Mouse (Mus musculus): Measurements from ENCODE around the gene Ccl2. TPM values are rescaled to one million over a fixed set of nuclear protein-coding genes. Genes with fewer than 3 reads are reported as not detected.

Ccl2 gene
- polyA plus RNA-seq, 2 experiments from 2014 or later = not detected

DNA sequence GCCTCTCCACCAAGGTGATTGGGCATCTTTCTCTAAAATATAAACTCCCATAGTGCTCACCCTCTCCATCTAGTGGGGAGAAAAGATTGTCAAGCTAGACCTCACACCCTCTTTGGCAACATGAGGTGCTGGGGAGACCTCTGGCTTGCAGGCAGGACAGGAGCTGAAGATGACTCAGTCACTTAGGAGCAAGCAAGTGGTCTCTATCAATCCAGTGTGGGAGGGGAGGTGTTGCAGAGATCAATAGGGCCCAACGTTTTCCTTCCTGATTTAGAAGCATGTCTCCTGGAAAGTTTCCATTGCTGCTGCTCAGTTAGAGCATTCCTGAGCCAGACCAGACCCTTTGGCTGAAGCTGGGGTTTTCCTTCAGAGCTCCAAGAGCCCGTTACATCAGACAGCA lies 3.2 kb downstream of the Ccl2 start, which contains the start of gene Gm17268:
TSS of gene Gm17268 (minus strand) at position 28 of the 400 bp plus-strand sequence.
- ATAC-seq = no peak

DNA sequence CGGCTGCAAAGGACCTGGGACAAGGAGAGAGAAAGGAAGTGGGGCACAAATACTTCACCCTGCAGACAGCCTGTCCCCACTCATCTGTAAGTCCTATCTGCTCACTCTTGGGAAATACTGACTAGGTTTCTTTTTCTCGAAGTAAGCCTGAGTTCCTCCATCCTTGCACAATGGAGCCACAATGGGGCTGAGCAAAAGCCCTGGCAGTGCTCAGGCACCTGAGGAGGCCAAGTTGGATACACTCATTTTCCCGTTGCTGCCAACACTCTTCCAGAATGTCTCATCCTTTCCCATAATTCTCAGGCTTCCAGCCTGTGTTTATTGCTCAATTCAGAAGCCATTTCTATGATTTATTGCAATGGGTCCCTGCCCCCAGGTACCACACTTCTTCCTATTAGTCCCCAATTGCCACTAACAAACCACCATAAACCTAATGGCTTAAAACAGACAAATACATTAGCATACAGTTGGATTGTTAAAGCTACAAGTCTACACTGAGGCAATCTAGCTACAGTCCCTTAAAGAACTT lies 3.8 kb downstream of the Ccl2 start:
- no peak for ATAC-seq

DNA sequence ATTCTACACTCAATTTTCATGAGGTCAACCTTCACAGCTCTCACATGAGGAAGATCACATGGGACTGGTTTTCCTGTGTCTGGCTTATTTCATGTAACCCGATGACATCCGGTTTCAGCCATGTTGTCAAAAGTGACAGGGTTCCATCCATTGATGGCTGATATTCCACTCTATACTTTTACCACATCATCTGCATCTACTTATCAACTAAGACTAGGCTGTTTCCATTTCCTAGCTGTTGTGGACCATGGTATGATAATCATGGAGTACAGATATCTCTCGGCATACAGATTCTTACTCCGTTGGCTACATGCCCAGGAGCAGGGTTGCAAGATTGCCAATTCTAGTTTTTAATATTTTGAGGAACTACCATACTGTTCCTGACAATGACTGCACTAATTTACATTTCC lies 6.3 kb downstream of the Ccl2 start:
- no peak for ATAC-seq

DNA sequence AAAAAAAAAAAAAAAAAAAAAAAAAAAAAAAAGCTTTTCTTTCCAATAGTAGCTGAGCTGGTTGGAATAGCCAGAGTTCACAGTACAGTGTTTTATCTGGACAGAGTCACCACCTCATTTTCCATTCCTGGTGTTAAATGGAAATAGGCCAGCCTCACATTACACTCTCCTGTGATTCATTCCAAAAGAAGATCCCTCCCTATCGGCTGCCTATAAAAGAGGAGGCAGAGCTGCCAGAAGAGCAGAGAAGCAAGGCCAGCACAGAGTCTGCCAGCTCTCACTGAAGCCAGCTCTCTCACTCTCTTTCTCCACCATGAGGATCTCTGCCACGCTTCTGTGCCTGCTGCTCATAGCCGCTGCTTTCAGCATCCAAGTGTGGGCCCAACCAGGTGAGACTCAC lies 10.1 kb downstream of the Ccl2 start, which contains the start of gene Ccl7:
TSS of gene Ccl7 (plus strand) at position 242 of the 400 bp plus-strand sequence.
- ATAC-seq = no peak

DNA sequence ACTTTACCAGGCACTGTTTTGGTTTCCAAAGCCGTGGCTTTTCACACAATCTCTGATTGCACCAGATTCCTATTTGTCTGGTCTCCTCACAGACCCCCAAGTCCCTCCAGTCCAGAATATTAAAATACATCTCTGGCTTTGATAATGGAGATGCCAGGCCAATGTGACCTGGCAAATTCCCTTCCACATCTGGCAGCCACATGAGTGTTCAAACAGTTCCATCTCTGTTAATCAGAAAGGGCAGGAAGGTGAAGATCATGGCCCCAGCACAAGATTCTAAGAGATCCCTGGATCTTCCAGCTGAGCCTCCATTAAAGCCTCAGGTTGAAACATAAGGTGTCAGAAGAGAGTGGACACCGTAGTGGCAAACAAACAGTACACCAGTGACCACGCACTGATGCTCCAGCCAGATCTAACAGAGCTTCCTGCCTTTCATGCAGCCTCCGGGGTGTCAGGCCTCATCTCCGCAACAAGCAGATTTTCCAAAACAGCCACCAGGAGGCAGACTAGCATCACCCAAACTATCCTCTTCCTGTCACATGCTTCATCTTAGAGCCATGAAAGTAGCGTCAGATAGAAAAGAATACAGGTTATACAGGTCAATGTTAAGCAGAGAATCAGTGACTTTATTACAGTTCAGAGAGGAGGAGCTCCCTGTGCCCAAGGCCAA lies 12.5 kb downstream of the Ccl2 start:
- ATAC-seq = peak; percentile 63

DNA sequence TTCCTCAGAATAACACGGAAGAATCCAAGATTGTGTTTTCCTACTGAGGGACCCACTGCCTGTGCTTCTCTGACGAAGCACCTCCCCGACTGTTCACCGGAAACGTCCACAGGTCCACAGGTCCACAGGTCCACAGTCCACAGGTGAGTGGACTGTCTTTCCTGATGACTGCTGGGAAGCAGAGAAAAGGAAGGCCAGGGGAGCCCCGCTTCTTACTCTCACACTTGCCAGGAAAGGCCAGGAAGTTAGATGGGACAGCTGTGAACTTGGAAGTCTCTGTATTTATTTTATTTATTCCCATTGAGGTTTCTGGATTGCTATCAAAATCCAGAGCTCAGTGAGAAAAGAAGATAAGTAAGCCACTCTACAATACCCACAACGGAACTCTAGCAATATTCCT lies 18.5 kb downstream of the Ccl2 start:
- ATAC-seq = no peak

DNA sequence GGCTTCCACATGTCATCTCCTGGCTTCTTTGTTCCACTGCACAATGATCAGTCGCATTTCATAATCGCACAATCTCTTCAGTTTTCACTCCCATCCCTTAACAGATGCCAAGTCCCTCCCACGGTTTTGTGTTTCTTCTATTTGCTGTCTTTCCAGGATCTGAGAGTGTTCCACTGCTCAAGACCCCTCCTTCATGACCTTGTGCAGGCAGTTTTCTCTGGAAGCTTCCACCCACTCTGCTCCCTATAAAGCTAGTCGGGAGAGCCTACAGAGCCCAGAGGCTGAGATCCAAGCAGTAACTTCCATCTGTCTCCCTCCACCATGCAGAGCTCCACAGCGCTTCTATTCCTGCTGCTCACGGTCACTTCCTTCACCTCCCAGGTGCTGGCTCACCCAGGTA lies 22.3 kb downstream of the Ccl2 start, which contains the start of gene Ccl11:
TSS of gene Ccl11 (plus strand) at position 178 of the 400 bp plus-strand sequence.
- ATAC-seq = no peak

DNA sequence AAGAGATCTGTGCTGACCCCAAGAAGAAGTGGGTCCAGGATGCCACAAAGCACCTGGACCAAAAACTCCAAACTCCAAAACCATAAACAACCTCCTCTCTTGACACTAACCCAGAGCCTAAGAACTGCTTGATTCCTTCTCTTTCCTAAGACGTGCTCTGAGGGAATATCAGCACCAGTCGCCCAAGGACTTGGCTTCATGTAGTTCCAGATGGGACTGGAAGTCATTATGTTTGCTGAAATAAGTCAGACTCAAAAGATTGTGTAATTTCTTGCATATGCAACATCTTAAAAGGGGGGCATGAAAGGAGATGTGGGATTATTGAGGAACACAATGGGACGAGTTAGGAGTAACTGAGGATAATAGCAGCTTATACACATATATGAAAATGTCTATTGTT lies 26.9 kb downstream of the Ccl2 start:
- ATAC-seq = no peak

DNA sequence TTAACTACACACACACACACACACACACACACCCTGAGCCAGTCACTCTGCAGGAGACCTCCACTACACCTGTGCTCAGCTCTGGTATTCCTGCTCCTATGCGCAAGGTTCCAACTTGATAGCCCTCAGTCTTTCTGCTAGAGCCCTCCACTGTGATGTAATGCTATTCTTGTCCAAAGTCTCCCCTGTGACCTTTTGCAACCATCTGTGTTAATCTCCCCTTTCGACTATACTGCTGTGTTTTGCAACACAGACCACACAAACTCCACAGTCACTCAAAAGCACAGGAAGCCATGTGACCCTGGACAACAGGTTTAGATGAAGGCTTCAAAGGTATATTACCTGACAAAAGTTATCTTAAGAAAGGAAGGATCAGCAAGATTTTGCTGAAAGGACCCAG lies 28.1 kb downstream of the Ccl2 start:
- ATAC-seq = no peak

DNA sequence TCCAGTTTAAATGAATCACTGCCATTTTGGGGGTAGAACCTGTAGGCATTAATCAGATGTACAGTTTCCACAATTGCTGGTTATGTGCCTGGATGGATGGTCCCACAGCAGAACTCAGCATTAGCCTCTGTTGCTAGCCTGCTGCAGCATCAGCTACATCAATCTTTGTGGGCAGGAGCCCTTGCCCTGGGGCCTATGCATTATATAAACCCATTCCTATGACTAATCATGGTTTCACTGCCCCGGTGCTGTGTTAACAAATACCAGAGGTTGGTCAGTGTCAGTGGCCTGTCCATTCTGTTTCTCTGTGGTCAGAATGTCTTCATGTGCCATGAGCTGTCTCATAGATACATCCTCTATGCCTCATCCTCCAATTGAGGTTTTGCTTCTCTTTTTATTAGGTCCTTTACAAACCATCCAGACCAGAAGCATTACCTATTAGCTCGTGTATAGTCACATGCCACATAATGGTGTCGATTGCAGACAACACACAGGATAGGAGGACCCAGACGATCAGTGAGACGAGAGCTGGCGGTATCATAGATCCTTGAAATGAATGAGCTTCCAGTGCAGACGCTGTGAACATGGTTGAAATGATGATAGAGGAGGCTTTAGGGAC lies 31.7 kb downstream of the Ccl2 start:
- no peak for ATAC-seq

DNA sequence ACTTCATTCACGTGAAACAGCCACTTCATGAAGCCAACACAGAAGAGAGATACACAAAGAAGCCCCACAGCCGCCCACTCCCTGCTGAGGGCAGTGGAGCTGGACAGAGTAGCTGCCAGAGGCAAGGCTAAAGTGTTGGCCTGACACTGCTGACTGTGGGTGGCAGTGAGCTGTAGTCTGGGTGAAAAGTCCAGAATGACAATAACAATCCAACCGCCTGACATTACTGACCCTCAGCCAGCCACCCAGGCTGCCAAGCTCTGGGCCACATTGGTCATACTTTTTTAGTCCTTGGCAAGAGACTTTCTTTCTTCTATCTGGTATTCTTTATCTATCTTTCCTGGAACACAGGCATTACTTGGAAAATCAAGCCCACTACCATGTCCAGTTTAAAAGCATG lies 35.7 kb downstream of the Ccl2 start:
- no peak for ATAC-seq

DNA sequence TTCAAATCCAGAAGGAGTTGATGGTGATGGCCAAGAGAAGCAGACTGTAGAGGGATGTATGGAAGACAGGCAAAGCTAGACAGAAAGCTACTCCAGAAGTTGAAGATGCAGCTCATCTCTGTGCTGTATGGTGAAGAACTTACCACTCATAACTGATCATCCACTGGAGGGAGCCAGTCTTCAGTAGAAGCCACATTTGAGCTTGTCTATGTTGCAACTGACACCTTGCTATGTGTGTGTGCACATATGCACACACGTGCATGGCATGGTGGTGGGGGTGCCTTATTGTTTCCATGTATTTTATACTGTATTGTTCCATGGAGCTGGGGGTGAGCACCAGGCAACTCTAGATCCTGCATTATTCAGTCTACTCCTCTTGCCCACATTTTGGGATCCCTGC lies 37.0 kb downstream of the Ccl2 start:
- ATAC-seq = no peak

DNA sequence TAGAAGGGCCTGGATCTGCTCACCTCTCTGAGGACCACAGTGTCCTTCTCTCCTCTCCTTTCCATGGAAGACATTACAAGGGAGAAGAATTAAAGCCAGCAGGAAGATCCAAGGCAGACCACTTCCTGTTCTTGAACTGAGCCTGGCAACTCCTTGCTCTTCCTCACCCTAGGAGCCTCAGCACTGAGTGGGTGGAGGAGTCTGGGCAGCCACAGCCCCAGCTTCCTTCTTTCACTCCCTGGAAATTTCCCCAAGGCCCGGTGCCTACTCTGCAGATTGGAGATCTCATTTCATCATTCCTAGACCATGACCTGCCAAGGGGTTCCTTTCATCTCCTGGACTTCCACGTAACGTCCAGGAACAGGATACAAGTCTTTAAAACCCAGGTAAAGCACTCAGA lies 37.6 kb downstream of the Ccl2 start:
- no peak for ATAC-seq

DNA sequence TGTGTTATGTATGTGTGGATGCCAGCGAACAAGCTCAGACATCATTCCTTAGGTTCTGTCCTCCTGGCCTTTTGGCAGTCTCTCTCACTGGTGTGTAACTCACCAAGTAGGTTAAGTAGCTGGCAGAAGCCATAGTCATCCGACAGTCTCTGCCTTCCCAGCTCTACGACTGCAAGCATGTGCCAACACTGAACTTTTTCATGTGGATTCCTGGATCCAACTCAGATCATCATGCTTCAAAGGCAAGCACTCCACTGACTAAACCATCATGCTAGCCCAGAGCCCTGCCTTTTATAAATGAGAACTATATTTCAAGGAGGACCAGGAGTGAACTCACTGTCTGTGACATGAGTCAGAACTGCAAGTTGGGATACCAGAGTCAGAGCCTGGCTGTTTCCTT lies 38.3 kb downstream of the Ccl2 start:
- no peak for ATAC-seq

DNA sequence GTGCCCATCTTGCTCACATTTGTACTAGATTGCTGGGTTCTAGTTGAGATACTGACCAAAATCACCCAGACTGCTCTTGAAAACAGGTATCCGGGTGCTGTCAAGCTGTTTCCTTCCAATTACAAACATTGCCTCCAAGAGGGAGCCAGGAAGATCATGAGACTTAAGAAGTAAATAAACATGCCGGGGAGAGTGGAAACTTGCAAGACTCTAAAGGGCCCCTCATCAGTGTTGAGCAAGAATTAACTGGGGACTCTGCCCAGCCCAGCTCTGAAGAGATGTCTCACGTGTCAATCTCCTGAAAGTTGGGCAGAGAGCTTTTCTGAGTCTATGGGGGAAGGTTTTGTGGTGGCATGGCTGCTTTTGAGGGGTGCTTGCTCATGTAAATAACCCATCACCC lies 41.7 kb downstream of the Ccl2 start:
- no peak for ATAC-seq

DNA sequence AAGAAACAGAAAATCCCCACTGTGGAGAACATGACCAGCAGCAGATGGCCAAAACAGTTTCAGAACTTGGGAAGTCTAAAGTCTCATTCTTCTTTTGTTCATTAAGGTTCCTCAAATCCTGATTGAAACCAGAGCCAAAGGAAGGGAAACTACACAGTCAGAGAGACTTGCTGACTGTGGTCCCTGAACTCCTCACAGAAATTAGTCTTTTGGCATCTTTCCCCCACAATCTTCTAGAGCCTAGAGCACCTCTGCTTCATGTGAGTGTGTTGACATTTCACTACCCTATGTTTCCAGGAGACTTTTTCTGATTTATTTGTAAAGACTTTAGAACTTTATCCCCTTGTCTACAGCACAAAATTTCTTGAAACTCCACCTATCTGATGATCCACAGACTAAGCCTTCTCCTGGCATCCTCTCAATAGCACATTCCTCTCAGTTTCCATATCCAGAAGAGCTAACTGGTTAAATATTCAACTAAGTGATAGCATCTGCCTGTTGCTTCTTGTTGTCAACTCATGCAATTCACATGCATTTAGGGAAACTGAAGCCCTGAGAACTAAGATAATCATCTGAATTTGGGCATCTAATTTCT lies 42.9 kb downstream of the Ccl2 start:
- ATAC-seq = no peak

DNA sequence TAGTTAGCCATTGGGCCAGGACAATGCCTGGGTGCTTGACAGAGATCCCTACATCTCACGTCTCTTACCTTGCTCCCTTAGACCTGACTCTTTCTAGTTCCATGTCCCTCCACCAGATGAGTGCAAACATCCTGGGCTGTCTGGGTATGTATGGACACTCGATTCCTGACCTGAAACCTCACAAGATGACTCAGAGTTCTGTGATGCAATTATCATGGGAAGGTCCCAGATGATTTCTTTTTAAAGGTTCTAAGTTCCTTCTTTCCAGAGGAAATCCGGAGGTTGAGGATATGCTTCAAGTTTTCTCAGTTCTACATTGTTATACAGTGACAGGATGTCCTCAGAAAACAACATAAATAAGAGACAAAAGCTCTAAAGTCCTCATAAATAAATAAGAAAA lies 45.5 kb downstream of the Ccl2 start:
- ATAC-seq = no peak

DNA sequence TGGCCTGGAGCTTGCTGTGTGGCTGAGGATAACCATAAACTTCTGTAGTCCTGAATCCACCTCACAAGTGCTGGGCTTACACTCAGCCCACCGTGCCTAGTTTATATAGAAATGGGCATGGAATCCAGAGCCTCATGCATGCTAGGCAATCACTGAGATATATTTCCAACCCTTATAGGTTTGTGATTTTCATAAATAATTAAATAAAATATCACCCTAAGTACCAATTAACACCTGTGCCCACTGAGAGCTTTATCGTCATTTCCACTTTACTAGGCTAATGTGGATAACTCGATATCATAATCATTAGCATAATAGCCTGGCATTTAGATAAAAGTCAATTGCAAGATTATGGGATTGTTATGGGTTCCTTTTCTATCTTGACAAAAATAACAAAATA lies 49.0 kb downstream of the Ccl2 start:
- ATAC-seq = no peak

Other genes with a start within 250 kb of the Ccl2 start
- gene 5530401A14Rik, start 174.9 kb upstream of the Ccl2 start, polyA plus RNA-seq (2017; shearing (Covaris generic)) = under 1 TPM in 1 of 2 experiments, not detected in 1; 0.36 TPM
- not detected for gene Asic2, start 67.1 kb upstream of the Ccl2 start, polyA plus RNA-seq (2017; shearing (Covaris generic))
- not detected for gene Gm17268, start 3.0 kb downstream of the Ccl2 start, polyA plus RNA-seq (2017; shearing (Covaris generic))
- not detected for gene Ccl7, start 10.1 kb downstream of the Ccl2 start, polyA plus RNA-seq (2017; shearing (Covaris generic))
- gene Ccl11, start 22.3 kb downstream of the Ccl2 start, polyA plus RNA-seq (2017; shearing (Covaris generic)) = not detected
- gene Ccl12, start 66.3 kb downstream of the Ccl2 start, polyA plus RNA-seq (2017; shearing (Covaris generic)) = not detected
- 1 to 10 TPM in 1 of 2 experiments, not detected in 1; 2.6 TPM for gene Ccl8, start 79.6 kb downstream of the Ccl2 start, polyA plus RNA-seq (2017; shearing (Covaris generic))

All from activated CD4-positive, CD25-positive, alpha-beta regulatory T cell, adult 4 months (primary cell).